Mouse (Mus musculus) ES-Bruce4 (cell line): ENCODE data around the gene Ak5. TPM values are rescaled to one million over a fixed set of nuclear protein-coding genes. Genes with fewer than 3 reads are reported as not detected.
"Not testable (repeated sequence)": the region's sequence is repeated elsewhere in the genome, so short reads cannot be mapped to it uniquely, and the experiment has no call there.

Experiments used
- H3K27ac ChIP-seq: 2 replicates; pipeline ENCODE4 v1.5.1; 2012; ENCODE audit warnings: low read length, inconsistent platforms; ENCODE audit not compliant: insufficient read depth
- H3K27me3 ChIP-seq: 2 replicates; pipeline ENCODE4 v1.6.1; 2012; ENCODE audit warnings: mild to moderate bottlenecking, low read length, inconsistent platforms; ENCODE audit not compliant: control insufficient read depth, poor library complexity, insufficient read depth, severe bottlenecking
- H3K36me3 ChIP-seq: 2 replicates; pipeline ENCODE4 v1.6.1; 2012; ENCODE audit warnings: inconsistent platforms, mild to moderate bottlenecking, low read length, moderate library complexity; ENCODE audit not compliant: control insufficient read depth, poor library complexity, insufficient read depth, severe bottlenecking
- H3K4me1 ChIP-seq: one replicate; pipeline ENCODE4 v1.8.1; 2011; ENCODE audit warnings: low read length; ENCODE audit not compliant: control insufficient read depth, insufficient read depth
- H3K4me3 ChIP-seq: 2 replicates; pipeline ENCODE4 v1.5.1; 2011; ENCODE audit warnings: low read depth, mild to moderate bottlenecking, low read length
- H3K9ac ChIP-seq: 2 replicates; pipeline ENCODE4 v1.6.1; 2012; ENCODE audit warnings: low read depth, mild to moderate bottlenecking, inconsistent platforms; ENCODE audit not compliant: poor library complexity, severe bottlenecking
- H3K9me3 ChIP-seq: replicated peaks from 2 replicates; pipeline ENCODE4 v1.6.1; 2012; ENCODE audit warnings: mild to moderate bottlenecking, low read length, inconsistent platforms; ENCODE audit not compliant: control insufficient read depth, poor library complexity, insufficient read depth, severe bottlenecking
- CTCF ChIP-seq: IDR thresholded peaks from one replicate; pipeline ENCODE4 v1.8.1; 2011; ENCODE audit warnings: low read depth, low read length
- EP300 ChIP-seq: IDR thresholded peaks from 2 replicates; pipeline ENCODE4 v1.6.1; 2011; ENCODE audit warnings: low read depth, low read length; ENCODE audit not compliant: insufficient read depth
- POLR2A ChIP-seq: IDR thresholded peaks from one replicate; pipeline ENCODE4 v1.8.1; 2011; ENCODE audit warnings: low read length; ENCODE audit not compliant: insufficient read depth
- polyA plus RNA-seq: library from polyadenylated mRNA; stranded (reverse); fragments of >200 nt; gene quantifications from 2 replicates; pipeline ENCODE4 v1.2.4, GENCODE M21; 2011; ENCODE audit warnings: low read depth; ENCODE audit not compliant: missing spikeins, insufficient read depth, insufficient read length

The Ak5 gene
- polyA plus RNA-seq, 1 experiment = 0.97 TPM

GRCm38 (mm10) chr3:152609076-152609475 lies 59.1 kb downstream of the Ak5 start:
- H3K36me3 ChIP-seq = no peaks in the 10 kb centered on the region
- H3K27me3 ChIP-seq = no peaks in the 10 kb centered on the region
- H3K4me3 ChIP-seq = no peak overlapping the region
- H3K4me1 ChIP-seq = no peaks in the 10 kb centered on the region
- no peaks in the 10 kb centered on the region for H3K9me3 ChIP-seq
- TF ChIP-seq EP300 (no peak), POLR2A (no peak)
- H3K27ac ChIP-seq = no peak overlapping the region
- H3K9ac ChIP-seq = no peak overlapping the region

- no peak overlapping the region for H3K27ac ChIP-seq
- H3K4me3 ChIP-seq = no peak overlapping the region
- no peak for TF ChIP-seq POLR2A
- TF ChIP-seq EP300 = no peak
- TF ChIP-seq CTCF = no peak
- no peak overlapping the region for H3K9ac ChIP-seq
- no peaks in the 10 kb centered on the region for H3K27me3 ChIP-seq
- no peaks in the 10 kb centered on the region for H3K9me3 ChIP-seq
- no peaks in the 10 kb centered on the region for H3K36me3 ChIP-seq
- no peaks in the 10 kb centered on the region for H3K4me1 ChIP-seq
Observed at GRCm38 (mm10) chr3:152605849-152606248, 62.3 kb downstream of the Ak5 start.

GRCm38 (mm10) chr3:152599679-152600078 lies 68.5 kb downstream of the Ak5 start:
- Histone ChIP-seq H3K4me3 (no peak overlapping the region), H3K27me3 (no peaks in the 10 kb centered on the region), H3K9me3 (no peaks in the 10 kb centered on the region), H3K9ac (no peak overlapping the region), H3K4me1 (no peaks in the 10 kb centered on the region), H3K36me3 (no peaks in the 10 kb centered on the region), H3K27ac (no peak overlapping the region)
- TF ChIP-seq CTCF = no peak
- no peak for TF ChIP-seq EP300
- TF ChIP-seq POLR2A = no peak

GRCm38 (mm10) chr3:152596406-152597050 lies 71.6 kb downstream of the Ak5 start:
- H3K27ac ChIP-seq = no peak overlapping the region
- H3K27me3 ChIP-seq = no peaks in the 10 kb centered on the region
- no peaks in the 10 kb centered on the region for H3K9me3 ChIP-seq
- H3K4me1 ChIP-seq = no peaks in the 10 kb centered on the region
- no peaks in the 10 kb centered on the region for H3K36me3 ChIP-seq
- H3K9ac ChIP-seq = no peak overlapping the region
- TF ChIP-seq EP300 (no peak), CTCF (no peak), POLR2A (no peak)
- no peak overlapping the region for H3K4me3 ChIP-seq

- H3K9me3 ChIP-seq = no peaks in the 10 kb centered on the region
- TF ChIP-seq EP300 (no peak), CTCF (no peak), POLR2A (no peak)
- no peaks in the 10 kb centered on the region for H3K36me3 ChIP-seq
- no peaks in the 10 kb centered on the region for H3K4me1 ChIP-seq
- H3K27ac ChIP-seq = no peak overlapping the region
- no peak overlapping the region for H3K9ac ChIP-seq
- H3K4me3 ChIP-seq = no peak overlapping the region
- H3K27me3 ChIP-seq = no peaks in the 10 kb centered on the region
Observed at GRCm38 (mm10) chr3:152592767-152593425, 75.3 kb downstream of the Ak5 start.

GRCm38 (mm10) chr3:152590491-152590890 lies 77.7 kb downstream of the Ak5 start:
- Histone ChIP-seq H3K9ac (no peak overlapping the region), H3K27ac (no peak overlapping the region), H3K9me3 (no peaks in the 10 kb centered on the region), H3K4me3 (no peak overlapping the region), H3K36me3 (no peaks in the 10 kb centered on the region), H3K27me3 (no peaks in the 10 kb centered on the region), H3K4me1 (no peaks in the 10 kb centered on the region)
- no peak for TF ChIP-seq POLR2A
- TF ChIP-seq CTCF = no peak
- no peak for TF ChIP-seq EP300

- not testable (repeated sequence) for H3K9ac ChIP-seq, H3K27me3 ChIP-seq, H3K4me1 ChIP-seq, H3K27ac ChIP-seq, H3K4me3 ChIP-seq, H3K9me3 ChIP-seq, H3K36me3 ChIP-seq
Observed at GRCm38 (mm10) chr3:152589101-152589500, 79.1 kb downstream of the Ak5 start.
